Mouse (Mus musculus) layer of hippocampus, adult 2 months (tissue): ENCODE results near the gene Ntf5. TPM values are rescaled to one million over a fixed set of nuclear protein-coding genes. Genes with fewer than 3 reads are reported as not detected.

Experiments used
- DNase-seq, 2 experiments: peaks; one replicate each; pipeline ENCODE4 v3.0.0; 2022; ENCODE audit warnings: low spot score in 2 of 2
- H3K27ac ChIP-seq: fragments of 200-600 bp; 2 replicates; pipeline ENCODE4 v1.8.1; 2022
- H3K4me3 ChIP-seq: fragments of 200-600 bp; 2 replicates; pipeline ENCODE4 v1.8.1; 2022; ENCODE audit warnings: mild to moderate bottlenecking
- CTCF ChIP-seq: fragments of 200-600 bp; conservative IDR thresholded peaks from 2 replicates; pipeline ENCODE4 v1.8.1; 2022; ENCODE audit warnings: antibody characterized with exemption, mild to moderate bottlenecking, moderate library complexity
- long read RNA-seq, 2 experiments: library from polyadenylated mRNA; stranded (forward); transcript quantifications; one replicate each; pipeline ENCODE4 v2.0.0; 2021; ENCODE audit warnings: borderline mapping rate in 2 of 2
- total RNA-seq, 2 experiments: library from RNA; stranded (reverse); gene quantifications; 2 replicates each; pipeline ENCODE4 v1.2.3; 2021

Gene Ntf5
- total RNA-seq, result not detected
- long read RNA-seq, experiment 1, partial matches to known transcripts, result 0 of 1 reads
- long read RNA-seq, experiment 1, other reads (novel, unspliced or antisense), result 1 of 1 reads
- long read RNA-seq, experiment 2, partial matches to known transcripts, result 0 of 1 reads
- long read RNA-seq, experiment 2, other reads (novel, unspliced or antisense), result 1 of 1 reads

DNA sequence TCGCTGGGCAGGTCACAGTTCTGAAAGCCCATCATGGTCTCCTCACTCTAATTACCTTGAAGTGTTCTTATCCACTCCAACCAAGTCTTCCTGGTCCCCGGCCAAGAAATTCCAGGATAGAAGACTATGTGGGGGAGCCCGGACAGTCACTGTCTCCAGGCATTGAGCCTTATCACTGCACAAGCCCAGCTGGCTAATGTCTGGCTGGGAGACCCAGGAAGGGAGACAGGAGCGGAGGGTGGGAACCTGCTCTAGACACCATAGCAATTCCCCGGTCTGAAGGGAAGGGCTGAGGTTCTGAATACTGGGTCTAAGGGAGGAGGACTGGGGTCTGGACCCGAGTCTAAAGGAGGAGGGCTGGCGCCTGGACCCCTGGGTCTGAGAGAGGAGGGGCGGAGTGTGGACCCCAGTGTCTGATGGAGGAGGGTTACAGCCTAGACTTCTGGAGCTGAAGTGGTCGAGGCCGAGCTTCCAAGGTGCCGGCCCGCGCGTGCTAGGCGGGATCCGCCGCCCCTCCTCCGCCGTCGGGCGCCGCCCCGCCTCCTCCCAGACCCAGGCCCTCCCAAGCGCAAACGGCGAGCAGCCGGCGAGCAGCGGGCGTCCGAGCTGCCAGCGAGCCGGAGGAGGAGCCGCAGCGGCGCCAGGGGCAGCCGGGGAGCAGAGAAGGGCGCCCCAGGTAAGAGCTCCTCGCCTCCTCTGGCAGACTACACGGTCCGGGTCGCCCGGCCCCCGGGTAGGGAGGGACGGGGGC, at the start of gene Ntf5:
Gene Ntf5, plus strand, starts transcription at position 583 of the 751 bp plus-strand sequence.
- Histone ChIP-seq H3K27ac (no peak within 1 kb of the TSS), H3K4me3 (peak within 1 kb of the TSS; percentile 50)
- no peak for TF ChIP-seq CTCF
- no peak for DNase-seq

DNA sequence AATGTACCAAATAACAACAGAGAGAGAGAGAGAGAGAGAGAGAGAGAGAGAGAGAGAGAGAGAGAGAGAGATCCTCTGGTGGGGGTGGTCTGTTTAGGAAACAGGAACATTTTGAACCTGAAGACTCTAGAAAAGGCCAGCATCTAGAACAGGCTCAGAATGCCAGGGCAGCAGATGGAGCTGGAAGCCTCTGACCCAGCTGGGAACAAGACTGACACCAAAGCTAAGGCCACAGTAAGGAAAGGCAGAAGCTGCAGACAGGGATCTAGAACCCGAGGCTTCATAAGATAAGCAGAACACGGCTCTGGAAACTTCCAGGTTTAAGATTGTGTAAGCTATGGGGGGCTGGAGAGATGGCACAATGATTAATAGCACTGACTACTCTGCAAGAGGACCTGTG, 49.5 kb upstream of the Ntf5 start:
- H3K27ac ChIP-seq, result no peak overlapping the region
- H3K4me3 ChIP-seq, result no peak overlapping the region
- TF ChIP-seq CTCF, result no peak
- DNase-seq, result no peak

DNA sequence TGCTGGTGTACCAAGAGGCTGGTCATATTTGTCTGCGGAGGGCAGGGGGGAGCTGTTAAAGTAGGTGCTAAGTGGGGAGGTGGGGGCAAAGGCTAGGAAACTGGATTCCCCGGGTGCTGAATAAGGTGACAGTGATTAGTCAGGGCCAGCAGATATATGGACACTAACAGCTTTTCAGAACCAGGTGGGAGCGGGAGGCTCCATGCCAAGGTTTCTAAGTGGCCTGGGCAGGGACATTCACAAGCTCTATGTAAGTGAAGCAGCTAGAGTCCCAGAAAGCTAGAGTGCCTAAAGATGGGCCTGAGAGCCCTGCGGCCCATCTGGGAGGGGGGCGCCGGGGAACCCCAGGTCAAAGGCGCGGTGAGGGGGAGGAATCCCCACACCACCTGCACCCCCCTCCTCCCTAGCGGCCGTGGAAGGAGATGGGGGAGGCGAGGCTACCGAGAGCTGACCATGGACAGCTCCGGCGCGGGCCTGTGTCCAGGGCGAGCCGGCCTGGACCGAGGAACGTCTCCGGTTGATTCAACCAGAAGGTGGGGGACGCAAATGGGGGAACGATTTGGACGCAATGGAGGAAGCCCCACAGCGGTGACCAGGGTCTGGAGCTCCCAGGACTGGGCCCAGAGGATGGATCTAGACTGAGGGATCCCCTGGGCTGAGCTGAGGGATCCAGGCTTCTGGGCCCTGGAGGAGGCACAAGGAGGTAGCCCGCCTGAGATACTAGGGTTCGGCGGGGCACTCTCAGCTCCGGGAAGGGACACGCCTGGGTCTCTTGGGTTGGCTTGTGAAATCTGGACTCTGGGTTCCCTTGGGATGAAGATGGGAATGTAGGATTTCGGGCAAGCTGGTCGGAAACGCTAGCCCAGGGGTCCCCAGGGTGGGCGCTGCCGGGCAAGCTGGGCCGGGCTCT, 47.5 kb upstream of the Ntf5 start:
- peak; percentile 28 for TF ChIP-seq CTCF
- H3K4me3 ChIP-seq, result peak overlapping the region; percentile 88
- no peak for DNase-seq
- peak overlapping the region; percentile 96 for H3K27ac ChIP-seq

DNA sequence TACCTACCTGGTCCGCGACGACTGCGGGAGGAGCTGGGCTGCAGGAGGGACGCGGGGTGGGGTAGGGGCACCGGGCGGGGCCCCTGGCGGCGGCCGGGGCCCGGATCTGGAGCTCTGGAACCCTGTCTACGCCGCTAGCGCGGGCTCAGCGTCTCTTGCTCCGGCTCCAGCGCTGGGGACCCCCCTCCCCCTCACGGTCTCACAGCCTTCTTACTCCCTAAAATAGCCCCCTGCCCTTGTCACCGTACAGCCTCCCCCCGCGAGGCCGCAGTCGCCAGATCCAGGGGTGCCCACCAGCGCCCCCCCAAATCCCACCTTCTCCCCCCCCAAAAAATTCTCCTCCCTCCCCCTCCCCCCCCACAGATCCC, 46.9 kb upstream of the Ntf5 start, which contains the start of gene Ppfia3:
Gene Ppfia3, minus strand, starts transcription at position 368 of the 368 bp plus-strand sequence.
- no peak for TF ChIP-seq CTCF
- peak within 1 kb of the TSS; percentile 88 for H3K4me3 ChIP-seq
- peak within 1 kb of the TSS; percentile 96 for H3K27ac ChIP-seq
- DNase-seq, result no peak

DNA sequence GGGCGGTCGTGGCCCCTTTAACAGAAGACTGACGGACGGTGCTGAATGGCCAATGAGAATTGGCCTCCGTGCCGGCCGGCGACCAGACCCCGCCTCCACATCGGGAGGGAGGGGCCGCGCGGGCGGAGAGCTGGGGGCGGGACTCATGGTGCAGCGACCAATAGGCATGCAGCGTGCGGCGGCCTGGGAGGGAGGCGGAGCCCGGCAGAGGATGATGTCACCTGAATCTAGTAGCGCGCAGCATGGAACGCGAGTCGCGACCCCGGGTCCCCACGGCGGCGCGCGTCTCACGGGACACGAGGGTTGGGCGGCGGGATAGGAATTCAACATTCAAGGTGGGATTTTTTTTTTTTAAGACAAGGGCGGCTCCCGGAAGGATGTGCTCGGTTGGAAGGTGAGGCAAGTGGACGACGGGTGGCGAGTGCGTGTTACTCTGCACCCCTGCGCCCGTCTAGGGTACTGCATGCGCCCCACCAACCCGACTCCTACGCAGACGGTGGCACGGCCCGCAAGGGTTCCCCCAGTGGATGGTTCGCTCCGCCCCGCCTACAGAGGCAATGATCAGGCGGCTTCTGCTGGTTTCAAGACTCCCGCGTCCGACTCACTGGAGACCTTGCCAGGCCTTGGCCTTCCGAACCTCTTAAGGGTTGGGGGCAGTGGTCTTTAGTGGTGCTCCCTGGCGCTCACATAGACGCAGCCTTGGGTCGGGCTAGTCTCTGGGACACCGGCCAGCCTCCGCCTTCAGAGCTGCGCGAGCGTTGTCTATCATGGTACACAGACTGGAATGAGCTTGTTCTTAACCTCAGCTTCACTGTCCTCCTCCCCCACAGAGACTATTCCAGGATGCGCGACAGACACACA, 46.2 kb upstream of the Ntf5 start:
- peak; percentile 99 for DNase-seq
- Histone ChIP-seq H3K27ac (peak overlapping the region; percentile 96), H3K4me3 (peak overlapping the region; percentile 88)
- TF ChIP-seq CTCF, result peak; percentile 92

DNA sequence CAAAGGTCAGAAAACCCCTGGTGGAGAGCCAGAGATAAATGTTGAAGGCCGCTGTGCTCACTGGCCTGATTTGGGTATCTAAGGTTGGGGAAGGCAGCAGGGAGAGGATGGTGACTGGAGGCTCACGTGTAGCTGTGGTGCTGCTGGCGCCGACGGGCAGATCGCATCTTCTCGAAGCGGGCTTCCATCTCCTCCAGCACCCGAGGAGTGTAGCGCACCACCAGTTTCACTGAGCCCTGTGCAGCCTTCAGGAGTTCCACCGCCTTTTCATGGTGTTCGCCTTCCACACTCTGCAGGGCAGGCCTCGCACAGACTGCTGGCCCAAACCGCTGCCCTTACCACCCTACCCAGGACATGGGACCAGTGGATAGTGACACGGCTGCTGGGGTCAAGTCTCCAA, 45.3 kb upstream of the Ntf5 start:
- no peak for DNase-seq
- Histone ChIP-seq H3K27ac (peak overlapping the region; percentile 96), H3K4me3 (peak overlapping the region; percentile 88)
- TF ChIP-seq CTCF, result no peak

DNA sequence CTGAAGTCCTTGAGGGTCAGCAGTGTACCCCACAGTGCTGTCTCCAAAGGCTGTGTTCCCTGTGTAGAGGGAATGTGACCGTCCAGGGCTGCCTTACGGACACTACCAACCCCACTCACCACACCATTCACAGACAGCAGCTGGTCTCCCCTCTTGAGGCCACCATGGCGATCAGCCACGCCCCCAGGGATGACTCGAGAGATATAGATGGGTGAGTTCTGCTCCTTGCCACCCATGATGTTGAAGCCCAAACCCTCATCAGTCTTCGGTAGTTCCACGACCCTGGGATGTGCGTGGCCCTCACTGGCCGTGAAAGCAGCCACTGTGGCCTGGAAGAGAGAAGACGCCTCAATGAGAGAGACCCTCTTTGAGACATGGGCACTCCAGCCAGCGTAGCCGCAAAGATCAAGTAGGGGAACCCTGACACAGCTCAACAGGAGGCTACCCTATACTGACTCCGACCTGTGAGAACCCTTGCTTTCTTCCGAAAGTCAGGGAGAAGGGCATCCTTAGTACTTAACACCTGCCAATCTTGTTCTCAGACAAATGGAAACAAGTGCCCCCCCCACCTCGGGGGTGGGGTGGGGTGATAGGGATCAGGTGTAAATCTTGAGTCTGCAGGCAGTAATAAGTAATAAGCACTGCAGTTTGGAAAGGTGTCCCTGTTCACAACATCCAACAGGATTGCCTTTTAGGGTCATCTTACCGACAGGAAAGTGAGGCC, 44.3 kb upstream of the Ntf5 start:
- peak overlapping the region; percentile 96 for H3K27ac ChIP-seq
- TF ChIP-seq CTCF, result no peak
- H3K4me3 ChIP-seq, result peak overlapping the region; percentile 88
- no peak for DNase-seq

DNA sequence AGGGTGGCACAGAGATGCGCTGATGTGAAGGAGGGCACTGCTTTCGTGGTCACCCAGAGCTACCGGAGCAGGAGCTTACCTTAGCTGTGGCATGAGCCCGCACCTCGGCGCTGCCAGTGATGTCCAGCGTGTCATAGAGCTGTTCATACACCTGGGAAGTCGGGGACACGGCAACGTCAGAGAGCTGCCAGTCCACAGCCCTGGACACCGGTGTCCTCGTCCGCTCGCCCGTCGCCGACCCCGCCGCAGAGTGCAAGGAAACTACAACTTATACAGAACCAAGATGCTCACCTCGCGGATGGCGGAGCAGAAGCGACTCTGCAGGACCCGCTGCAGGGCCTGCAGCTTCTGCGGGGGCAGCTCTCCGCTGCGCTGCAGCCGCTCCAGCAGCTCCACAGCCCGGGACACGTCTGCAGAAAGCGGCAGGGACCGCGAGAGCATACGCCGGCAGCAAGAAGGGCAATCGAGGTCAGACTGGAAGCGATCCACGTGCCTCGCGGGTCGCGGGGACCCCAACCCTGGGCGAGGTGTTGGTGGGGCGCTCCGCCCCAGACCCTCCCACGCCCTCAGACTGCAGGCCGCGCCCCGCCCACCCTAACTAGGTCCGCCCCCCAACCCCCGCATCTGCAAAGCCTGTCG, 43.5 kb upstream of the Ntf5 start:
- H3K27ac ChIP-seq, result peak overlapping the region; percentile 96
- peak overlapping the region; percentile 88 for H3K4me3 ChIP-seq
- TF ChIP-seq CTCF, result no peak
- no peak for DNase-seq

DNA sequence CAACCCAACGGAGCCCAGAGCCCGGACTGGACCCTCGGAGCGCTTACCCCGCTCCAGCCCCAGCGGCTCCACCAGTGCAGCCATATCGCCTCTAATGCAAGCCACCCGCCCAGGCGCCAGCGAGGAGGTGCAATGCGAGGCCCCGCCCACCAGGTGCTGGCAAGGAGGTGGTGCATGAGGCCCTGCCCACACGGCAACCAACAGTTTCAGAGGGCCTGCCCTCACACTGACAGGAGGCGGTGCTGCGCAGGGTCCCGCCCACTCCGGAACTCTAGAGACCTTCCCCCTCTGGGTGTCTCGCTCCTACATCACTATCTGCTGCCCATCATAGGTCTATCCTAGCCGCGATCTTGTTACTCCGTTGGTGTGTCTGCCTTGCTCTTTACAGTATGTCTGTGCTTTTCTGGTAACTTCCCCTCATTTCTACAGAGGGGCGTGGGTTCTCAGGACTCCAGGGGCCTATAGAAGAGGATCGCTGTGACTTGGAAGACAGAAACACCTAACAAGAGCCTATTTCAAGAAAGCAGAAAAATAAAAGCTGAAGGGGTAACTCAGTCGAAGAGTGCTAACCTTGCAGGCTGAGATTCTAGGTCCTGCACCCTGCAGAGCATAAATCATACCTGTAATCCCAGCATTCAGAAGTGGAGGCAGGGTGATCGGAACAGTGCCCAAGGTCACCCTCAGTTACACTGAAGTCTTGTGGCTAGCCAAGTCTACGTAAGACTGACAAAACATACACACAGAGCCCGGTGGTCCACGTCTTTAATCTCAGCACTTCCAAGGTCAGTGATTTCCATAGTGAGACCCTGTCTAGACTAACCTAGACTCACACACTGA, 42.8 kb upstream of the Ntf5 start, which contains the start of gene Lin7b:
Gene Lin7b, minus strand, starts transcription at position 109 of the 837 bp plus-strand sequence.
- Histone ChIP-seq H3K4me3 (peak within 1 kb of the TSS; percentile 88), H3K27ac (peak within 1 kb of the TSS; percentile 96)
- peak; percentile 93 to 95 for DNase-seq
- TF ChIP-seq CTCF, result peak; percentile 63

DNA sequence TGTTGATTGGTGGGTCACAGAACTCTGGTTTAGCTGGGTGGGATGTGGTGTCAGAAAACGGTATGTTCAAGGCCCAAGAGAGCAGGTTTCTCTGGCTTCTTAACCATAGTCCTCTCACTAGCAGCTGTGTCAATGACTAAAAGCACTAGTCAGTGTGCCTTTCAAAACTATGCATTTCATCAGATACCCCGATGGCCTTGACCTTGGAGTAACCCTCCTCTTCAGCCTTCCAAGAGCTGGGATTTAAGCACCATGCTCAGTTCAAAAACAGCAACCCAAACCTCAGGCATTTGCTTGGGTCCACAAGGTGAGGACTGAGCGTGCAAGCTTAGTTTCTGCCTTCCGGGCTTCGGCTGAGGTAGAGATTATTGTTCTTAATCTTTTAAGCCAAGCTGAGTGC, 41.1 kb upstream of the Ntf5 start:
- Histone ChIP-seq H3K27ac (no peak overlapping the region), H3K4me3 (no peak overlapping the region)
- no peak for TF ChIP-seq CTCF
- DNase-seq, result no peak
